Mouse (Mus musculus) kidney, postnatal 0 days (tissue): ENCODE data around the gene Mmp20. TPM values are rescaled to one million over a fixed set of nuclear protein-coding genes. Genes with fewer than 3 reads are reported as not detected.

Source experiments
- ATAC-seq: fragments of 200-750 bp; cut with Nextera tagmentation; replicated peaks from 2 replicates; pipeline ENCODE4 v1.8.0; 2017; ENCODE audit warnings: low read depth, moderate number of reproducible peaks, moderate TSS enrichment, moderate library complexity; ENCODE audit not compliant: low FRiP score
- DNase-seq: peaks from one replicate; pipeline ENCODE4 v3.0.0-alpha.2; 2016; ENCODE audit warnings: low spot score
- H3K27ac ChIP-seq: fragments of 300-500 bp; sonication (generic); 2 replicates; pipeline ENCODE4 v1.5.1; 2014; ENCODE audit warnings: mild to moderate bottlenecking
- H3K27me3 ChIP-seq: fragments of 300-500 bp; sonication (generic); 2 replicates; pipeline ENCODE4 v1.6.1; 2014; ENCODE audit warnings: low read length, mixed read lengths; ENCODE audit not compliant: insufficient read depth
- H3K36me3 ChIP-seq: fragments of 300-500 bp; sonication (generic); 2 replicates; pipeline ENCODE4 v1.6.1; 2014; ENCODE audit warnings: low read length, mixed read lengths; ENCODE audit not compliant: insufficient read depth
- H3K4me1 ChIP-seq: fragments of 300-500 bp; sonication (generic); replicated peaks from 2 replicates; pipeline ENCODE4 v1.6.1; 2014; ENCODE audit warnings: antibody characterized with exemption, low read length, mixed read lengths; ENCODE audit not compliant: insufficient read depth
- H3K4me2 ChIP-seq: fragments of 300-500 bp; sonication (generic); 2 replicates; pipeline ENCODE4 v1.6.1; 2014; ENCODE audit warnings: mild to moderate bottlenecking, low read length, moderate library complexity, mixed read lengths
- H3K4me3 ChIP-seq: fragments of 300-500 bp; sonication (generic); replicated peaks from 2 replicates; pipeline ENCODE4 v1.5.1; 2014; ENCODE audit warnings: low read depth, low read length
- H3K9ac ChIP-seq: fragments of 300-500 bp; sonication (generic); 2 replicates; pipeline ENCODE4 v1.6.1; 2014; ENCODE audit warnings: low read depth, low read length
- H3K9me3 ChIP-seq: fragments of 300-500 bp; sonication (generic); replicated peaks from 2 replicates; pipeline ENCODE4 v1.6.1; 2016; ENCODE audit warnings: low read length, inconsistent platforms, mixed read lengths
- CTCF ChIP-seq: IDR thresholded peaks from 2 replicates; pipeline ENCODE4 v1.5.1; 2016; ENCODE audit warnings: antibody characterized with exemption, low read depth, mild to moderate bottlenecking, moderate library complexity
- WGBS: fragments of 180-500 bp; shearing (Covaris S2); extraction: QIAGEN DNeasy Blood & Tissue Kit; methylation state at CpG from one replicate; pipeline ENCODE4 v1.1.7; 2014; 5-methylcytosine and 5-hydroxymethylcytosine counted together
- polyA plus RNA-seq: library from polyadenylated mRNA; unstranded; fragments of >200 nt; fragmentation: Nextera tagmentation; extraction: Ambion mirVana; gene quantifications from 2 replicates; pipeline ENCODE4 v1.2.1, GENCODE M21; 2015

The Mmp20 gene
- polyA plus RNA-seq, 1 experiment from 2014 or later: 0.13 TPM

GRCm38 (mm10) chr9:7682081-7682618, 54.1 kb downstream of the Mmp20 start:
- DNase-seq (no peak), ATAC-seq (peak; percentile 92)
- Histone ChIP-seq H3K9ac (no peak overlapping the region), H3K36me3 (no peaks in the 10 kb centered on the region), H3K27me3 (no peaks in the 10 kb centered on the region), H3K4me2 (no peak overlapping the region), H3K4me1 (no peaks in the 10 kb centered on the region), H3K9me3 (no peaks in the 10 kb centered on the region), H3K27ac (no peak overlapping the region), H3K4me3 (no peak overlapping the region)
- no peak for TF ChIP-seq CTCF
- WGBS: 67% methylated on average over 9 of the region's 9 CpGs

GRCm38 (mm10) chr9:7686024-7686423, 58.0 kb downstream of the Mmp20 start:
- no peak for DNase-seq
- Histone ChIP-seq H3K36me3 (no peaks in the 10 kb centered on the region), H3K4me2 (no peak overlapping the region), H3K9ac (no peak overlapping the region), H3K4me3 (no peak overlapping the region), H3K27ac (no peak overlapping the region), H3K4me1 (no peaks in the 10 kb centered on the region), H3K9me3 (no peaks in the 10 kb centered on the region), H3K27me3 (no peaks in the 10 kb centered on the region)
- WGBS: 77% methylated on average over 2 of the region's 2 CpGs
- ATAC-seq: no peak
- TF ChIP-seq CTCF: no peak

- H3K4me2 ChIP-seq: no peak overlapping the region
- ATAC-seq (no peak), DNase-seq (no peak)
- H3K27ac ChIP-seq: no peak overlapping the region
- no peaks in the 10 kb centered on the region for H3K27me3 ChIP-seq
- WGBS: 61% methylated on average over 6 of the region's 6 CpGs
- no peaks in the 10 kb centered on the region for H3K36me3 ChIP-seq
- no peak overlapping the region for H3K4me3 ChIP-seq
- H3K4me1 ChIP-seq: no peaks in the 10 kb centered on the region
- TF ChIP-seq CTCF: no peak
- H3K9ac ChIP-seq: no peak overlapping the region
- H3K9me3 ChIP-seq: no peaks in the 10 kb centered on the region
These were observed 61.8 kb downstream of the Mmp20 start for GRCm38 (mm10) chr9:7689799-7690198.

- H3K9me3 ChIP-seq: no peaks in the 10 kb centered on the region
- H3K4me3 ChIP-seq: no peak within 1 kb of the TSS
- ATAC-seq (no peak), DNase-seq (no peak)
- TF ChIP-seq CTCF: no peak
- H3K27ac ChIP-seq: no peak within 1 kb of the TSS
- WGBS: 42% methylated on average over 1 of the region's 1 CpGs
- H3K9ac ChIP-seq: no peak within 1 kb of the TSS
- no peak within 1 kb of the TSS for H3K4me2 ChIP-seq
- no peaks in the 10 kb centered on the region for H3K4me1 ChIP-seq
- no peaks in the 10 kb centered on the region for H3K36me3 ChIP-seq
- H3K27me3 ChIP-seq: no peaks in the 10 kb centered on the region
These were observed 63.8 kb downstream of the Mmp20 start, which contains the start of gene Mmp7 for GRCm38 (mm10) chr9:7691790-7692189. Gene Mmp7, plus strand, starts transcription at chr9:7692090.

- WGBS: 77% methylated on average over 3 of the region's 3 CpGs
- Histone ChIP-seq H3K4me3 (no peak overlapping the region), H3K9ac (no peak overlapping the region), H3K4me1 (no peaks in the 10 kb centered on the region), H3K4me2 (no peak overlapping the region), H3K27ac (no peak overlapping the region), H3K27me3 (no peaks in the 10 kb centered on the region), H3K36me3 (no peaks in the 10 kb centered on the region), H3K9me3 (no peaks in the 10 kb centered on the region)
- TF ChIP-seq CTCF: no peak
- no peak for DNase-seq
- ATAC-seq: no peak
These were observed 65.9 kb downstream of the Mmp20 start for GRCm38 (mm10) chr9:7693961-7694360.

GRCm38 (mm10) chr9:7695646-7696045, 67.6 kb downstream of the Mmp20 start:
- no peaks in the 10 kb centered on the region for H3K27me3 ChIP-seq
- no peak overlapping the region for H3K27ac ChIP-seq
- H3K9me3 ChIP-seq: no peaks in the 10 kb centered on the region
- H3K4me3 ChIP-seq: no peak overlapping the region
- DNase-seq: no peak
- WGBS: 91% methylated on average over 3 of the region's 3 CpGs
- H3K4me2 ChIP-seq: no peak overlapping the region
- TF ChIP-seq CTCF: no peak
- ATAC-seq: no peak
- H3K4me1 ChIP-seq: no peaks in the 10 kb centered on the region
- H3K36me3 ChIP-seq: no peaks in the 10 kb centered on the region
- no peak overlapping the region for H3K9ac ChIP-seq

GRCm38 (mm10) chr9:7708698-7709097, 80.7 kb downstream of the Mmp20 start:
- no peak for TF ChIP-seq CTCF
- H3K36me3 ChIP-seq: no peaks in the 10 kb centered on the region
- no peak for ATAC-seq

More at GRCm38 (mm10) chr9:7708698-7709097, 80.7 kb downstream of the Mmp20 start:
- Histone ChIP-seq H3K4me3 (no peak overlapping the region), H3K27me3 (no peaks in the 10 kb centered on the region), H3K9me3 (no peaks in the 10 kb centered on the region), H3K9ac (no peak overlapping the region), H3K27ac (no peak overlapping the region), H3K4me2 (no peak overlapping the region), H3K4me1 (no peaks in the 10 kb centered on the region)
- whole genome bisulfite sequencing: 59% methylated on average over 6 of the region's 6 CpGs
- DNase-seq: no peak
